Mouse (Mus musculus) spleen, adult 2 months (tissue): Measurements from ENCODE around the gene H2afy.

Source experiments
- CTCF ChIP-seq: fragments of 200-500 bp; IDR thresholded peaks from 2 replicates; pipeline ENCODE4 v1.5.1; 2011; ENCODE audit warnings: mild to moderate bottlenecking, inconsistent platforms; ENCODE audit not compliant: insufficient read depth, insufficient read length, insufficient replicate concordance; ENCODE audit errors: extremely low read depth
- POLR2A ChIP-seq: fragments of 200-500 bp; IDR thresholded peaks from 2 replicates; pipeline ENCODE4 v1.6.1; 2011; ENCODE audit warnings: low read depth, low read length, inconsistent platforms

GRCm38 (mm10) chr13:56024410-56025026 is 111.6 kb downstream of the H2afy start:
- no peak for TF ChIP-seq CTCF
- TF ChIP-seq POLR2A: no peak
